Mouse (Mus musculus): ENCODE results near the gene Smdt1. TPM values are rescaled to one million over a fixed set of nuclear protein-coding genes. Genes with fewer than 3 reads are reported as not detected.

Smdt1 gene
- polyA plus RNA-seq, 1 experiment from 2014 or later = 321 TPM

DNA sequence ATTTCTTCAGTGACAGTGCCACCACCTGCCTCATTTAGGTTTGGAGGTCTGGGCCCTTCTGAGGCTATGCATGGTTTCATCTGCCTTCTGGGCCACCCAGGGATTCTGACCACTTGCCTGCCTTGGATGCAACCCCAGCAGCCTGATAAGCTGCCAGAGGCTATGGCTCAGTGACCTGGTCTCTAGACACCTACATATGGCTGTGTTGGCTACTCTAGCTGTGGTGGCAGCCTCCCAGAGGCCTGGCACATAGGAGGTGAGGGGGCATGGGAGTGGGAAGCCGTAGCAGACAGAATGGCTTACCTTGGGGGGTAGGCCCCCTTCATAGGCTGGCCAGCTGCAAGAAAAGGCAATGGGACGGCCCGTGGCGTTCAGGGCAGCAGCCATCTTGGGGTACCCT lies 3.6 kb upstream of the Smdt1 start:
- no peak overlapping the region; the same call in 1 of the 2 replicates for H3K9ac ChIP-seq
- peaks cover 34% of the 10 kb centered on the region for H3K36me3 ChIP-seq (ENCODE audit: poor library complexity, severe bottlenecking)
- no peak overlapping the region for H3K4me3 ChIP-seq
- no peak for ATAC-seq
- H3K27ac ChIP-seq = no peak overlapping the region
- peaks cover 8% of the 10 kb centered on the region for H3K27me3 ChIP-seq
- no peak overlapping the region for H3K4me2 ChIP-seq
- WGBS = 93% methylated on average over 4 of the region's 4 CpGs
- H3K4me1 ChIP-seq = peaks cover 22% of the 10 kb centered on the region
- H3K9me3 ChIP-seq (replicated peaks) = no peaks in the 10 kb centered on the region

GRCm38 (mm10) chr15:82336629-82337028 lies 2.1 kb upstream of the Smdt1 start:
- WGBS = 59% methylated on average over 12 of the region's 12 CpGs
- peaks cover 20% of the 10 kb centered on the region for H3K27me3 ChIP-seq
- ATAC-seq = no peak
- H3K27ac ChIP-seq = no peak overlapping the region
- 0 out of 2 replicates have a peak overlapping the region, but pooled peaks have one; percentile 26 for H3K9ac ChIP-seq
- H3K4me3 ChIP-seq = no peak overlapping the region
- H3K9me3 ChIP-seq (replicated peaks) = no peaks in the 10 kb centered on the region
- H3K4me1 ChIP-seq = peaks cover 28% of the 10 kb centered on the region
- peaks cover 22% of the 10 kb centered on the region for H3K36me3 ChIP-seq (ENCODE audit: poor library complexity, severe bottlenecking)
- no peak overlapping the region for H3K4me2 ChIP-seq

DNA sequence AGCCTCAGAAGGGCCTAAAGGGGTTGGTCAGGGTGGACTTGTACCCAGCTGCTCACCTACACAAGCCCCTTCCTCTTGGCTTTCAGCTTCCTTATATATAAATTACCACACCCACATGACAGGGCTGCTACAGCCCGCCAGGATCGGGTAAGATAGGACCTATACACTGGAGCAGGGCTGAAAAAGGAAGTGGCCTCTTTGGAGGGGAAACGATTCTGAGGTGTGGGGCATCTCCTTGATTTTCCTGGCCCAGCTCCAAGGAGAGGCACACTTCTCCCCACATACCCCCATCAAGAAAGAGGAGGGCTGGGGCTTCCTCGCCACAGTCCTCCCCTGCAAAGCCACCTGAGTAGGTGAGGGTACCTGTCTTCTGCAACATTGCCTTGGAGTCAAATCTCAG lies 884 bp upstream of the Smdt1 start:
- Histone ChIP-seq H3K4me2 (peak overlapping the region; percentile 66), H3K27ac (no peak overlapping the region), H3K9me3 (replicated peaks) (no peaks in the 10 kb centered on the region), H3K4me3 (peak overlapping the region; percentile 53), H3K27me3 (peaks cover 20% of the 10 kb centered on the region), H3K4me1 (peaks cover 28% of the 10 kb centered on the region), H3K36me3 (ENCODE audit: poor library complexity, severe bottlenecking) (peaks cover 21% of the 10 kb centered on the region), H3K9ac (peak overlapping the region; percentile 70)
- WGBS = 42% methylated on average over 4 of the region's 4 CpGs
- ATAC-seq = peak; percentile 12; the same call in 1 of the 2 replicates

DNA sequence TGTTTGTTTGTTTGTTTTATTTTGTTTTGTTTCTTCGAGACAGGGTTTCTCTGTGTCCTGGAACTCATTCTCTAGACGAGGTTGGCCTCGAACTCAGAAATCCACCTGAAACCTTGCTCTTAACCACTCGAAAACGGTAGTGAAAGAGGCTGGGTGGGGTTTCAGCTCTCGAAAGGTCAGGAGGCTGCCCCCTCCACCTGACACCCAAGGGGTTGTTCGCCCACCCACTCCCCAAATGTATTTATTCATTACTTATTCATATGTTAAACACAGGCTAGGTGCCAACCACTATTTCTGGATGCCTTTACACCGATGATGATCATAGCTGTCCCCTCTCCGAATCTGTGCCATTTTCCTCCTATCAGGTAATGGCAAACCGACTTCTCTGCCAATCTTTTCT lies 391 bp downstream of the Smdt1 start:
- ATAC-seq = no peak
- H3K9ac ChIP-seq = peak overlapping the region; percentile 70
- peaks cover 28% of the 10 kb centered on the region for H3K4me1 ChIP-seq
- H3K27me3 ChIP-seq = peaks cover 20% of the 10 kb centered on the region
- H3K9me3 ChIP-seq (replicated peaks) = no peaks in the 10 kb centered on the region
- H3K27ac ChIP-seq = no peak overlapping the region
- H3K36me3 ChIP-seq (ENCODE audit: poor library complexity, severe bottlenecking) = peaks cover 18% of the 10 kb centered on the region
- 54% methylated on average over 10 of the region's 10 CpGs for WGBS
- H3K4me3 ChIP-seq = peak overlapping the region; percentile 53
- peak overlapping the region; percentile 66 for H3K4me2 ChIP-seq

- H3K4me1 ChIP-seq = peaks cover 28% of the 10 kb centered on the region
- peaks cover 12% of the 10 kb centered on the region for H3K36me3 ChIP-seq (ENCODE audit: poor library complexity, severe bottlenecking)
- H3K27ac ChIP-seq = no peak overlapping the region
- H3K9ac ChIP-seq = no peak overlapping the region
- 0 out of 2 replicates have a peak overlapping the region, but pooled peaks have one; percentile 66 for H3K4me2 ChIP-seq
- no peak overlapping the region for H3K4me3 ChIP-seq
- no peak for ATAC-seq
- peaks cover 20% of the 10 kb centered on the region for H3K27me3 ChIP-seq
- no peaks in the 10 kb centered on the region for H3K9me3 ChIP-seq (replicated peaks)
- 79% methylated on average over 8 of the region's 8 CpGs for WGBS
Measured at GRCm38 (mm10) chr15:82339634-82340254, 985 bp downstream of the Smdt1 start.

GRCm38 (mm10) chr15:82340414-82341035 lies 1.8 kb downstream of the Smdt1 start:
- Histone ChIP-seq H3K36me3 (ENCODE audit: poor library complexity, severe bottlenecking) (peaks cover 5% of the 10 kb centered on the region), H3K4me1 (peaks cover 28% of the 10 kb centered on the region), H3K4me3 (peak overlapping the region; percentile 33), H3K27me3 (peaks cover 20% of the 10 kb centered on the region), H3K27ac (no peak overlapping the region), H3K4me2 (peak overlapping the region; percentile 56), H3K9me3 (replicated peaks) (no peaks in the 10 kb centered on the region), H3K9ac (peak overlapping the region; percentile 55)
- 40% methylated on average over 21 of the region's 21 CpGs for WGBS
- ATAC-seq = no peak

DNA sequence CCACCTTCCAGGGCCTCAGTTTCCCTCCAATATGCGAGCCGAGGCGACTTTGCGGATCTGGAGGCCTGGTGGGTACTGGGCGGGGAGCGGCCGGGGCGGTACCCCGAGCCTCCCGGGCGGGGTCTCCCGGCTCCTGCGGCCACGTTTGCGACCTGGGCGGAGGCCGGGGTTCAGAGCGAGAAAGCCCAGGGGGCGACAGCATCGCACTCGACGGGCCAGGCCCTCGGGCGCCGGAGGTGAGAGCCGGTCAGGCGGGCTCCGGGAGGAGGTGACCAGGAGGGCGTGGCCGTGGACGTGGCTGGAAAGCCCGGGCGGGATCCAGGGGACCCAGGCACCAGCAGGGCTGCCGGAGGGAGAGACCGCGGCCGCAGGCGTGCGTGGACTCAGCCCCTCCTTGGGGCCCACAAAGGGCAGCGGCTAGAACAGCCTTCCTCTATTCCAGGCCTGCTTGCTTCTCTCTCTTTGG lies 2.3 kb downstream of the Smdt1 start:
- Histone ChIP-seq H3K27ac (no peak overlapping the region), H3K4me3 (peak overlapping the region; percentile 33), H3K4me1 (peaks cover 28% of the 10 kb centered on the region), H3K9me3 (replicated peaks) (no peaks in the 10 kb centered on the region), H3K4me2 (peak overlapping the region; percentile 56), H3K36me3 (ENCODE audit: poor library complexity, severe bottlenecking) (no peaks in the 10 kb centered on the region), H3K27me3 (peaks cover 20% of the 10 kb centered on the region), H3K9ac (peak overlapping the region; percentile 55)
- ATAC-seq = no peak
- WGBS = 5% methylated on average over 39 of the region's 40 CpGs

DNA sequence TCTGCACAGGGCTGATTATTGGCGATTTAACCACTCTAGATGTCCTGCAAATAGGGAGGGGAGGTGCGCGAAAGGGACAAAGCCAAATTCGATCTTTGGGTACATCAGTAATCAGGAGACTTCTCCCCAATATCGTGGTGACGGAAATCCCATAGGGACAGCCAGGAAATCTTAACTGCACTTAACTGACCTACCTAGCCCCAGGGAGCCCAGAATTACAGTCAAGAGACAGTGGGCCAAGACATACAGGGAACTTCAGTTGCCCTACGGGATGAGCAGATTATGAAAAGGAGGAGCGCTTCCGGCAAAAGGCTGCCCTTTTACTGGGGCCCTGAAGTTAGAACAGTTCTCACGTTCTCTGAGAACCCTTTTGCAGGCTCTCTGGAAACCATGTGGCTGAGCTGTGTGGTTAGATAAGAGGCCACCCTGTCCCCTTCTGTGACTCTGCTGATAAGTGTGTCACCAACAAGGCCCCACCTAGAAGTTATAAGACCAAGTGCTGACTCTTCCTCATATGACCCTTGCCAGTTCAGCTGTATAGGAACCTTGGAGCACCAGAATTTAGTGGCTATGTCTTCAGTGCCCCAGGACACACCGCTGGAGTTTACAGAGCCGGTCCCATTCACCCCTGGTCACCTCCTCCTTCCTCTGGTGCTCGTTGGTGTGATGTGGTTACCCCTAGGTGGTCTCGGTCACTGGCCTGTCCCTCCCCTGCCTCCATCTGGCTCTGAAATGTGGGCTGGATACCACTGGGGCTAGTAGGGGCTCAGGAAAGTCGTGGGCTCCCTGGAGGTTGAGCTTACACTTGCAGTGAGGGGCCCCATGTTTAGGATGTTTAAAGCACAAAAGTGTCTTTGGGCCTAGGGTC lies 3.1 kb downstream of the Smdt1 start:
- Histone ChIP-seq H3K4me1 (peaks cover 29% of the 10 kb centered on the region), H3K4me3 (no peak overlapping the region; the same call in 1 of the 2 replicates), H3K9ac (peak overlapping the region; percentile 55; the same call in 1 of the 2 replicates), H3K27me3 (peaks cover 20% of the 10 kb centered on the region), H3K27ac (no peak overlapping the region), H3K4me2 (peak overlapping the region; percentile 56), H3K9me3 (replicated peaks) (no peaks in the 10 kb centered on the region), H3K36me3 (ENCODE audit: poor library complexity, severe bottlenecking) (no peaks in the 10 kb centered on the region)
- 74% methylated on average over 15 of the region's 15 CpGs for WGBS
- ATAC-seq = no peak

- peaks cover 20% of the 10 kb centered on the region for H3K27me3 ChIP-seq
- no peak overlapping the region for H3K4me3 ChIP-seq
- no peak overlapping the region for H3K27ac ChIP-seq
- 81% methylated on average over 5 of the region's 5 CpGs for WGBS
- no peak overlapping the region for H3K4me2 ChIP-seq
- ATAC-seq = no peak
- no peak overlapping the region for H3K9ac ChIP-seq
- H3K4me1 ChIP-seq = peaks cover 29% of the 10 kb centered on the region
- no peaks in the 10 kb centered on the region for H3K9me3 ChIP-seq (replicated peaks)
- H3K36me3 ChIP-seq (ENCODE audit: poor library complexity, severe bottlenecking) = peaks cover 4% of the 10 kb centered on the region; the same call in 1 of the 2 replicates
Measured at GRCm38 (mm10) chr15:82342543-82342935, 3.8 kb downstream of the Smdt1 start.

GRCm38 (mm10) chr15:82343368-82344287 lies 4.9 kb downstream of the Smdt1 start:
- Histone ChIP-seq H3K4me2 (no peak overlapping the region), H3K36me3 (ENCODE audit: poor library complexity, severe bottlenecking) (peaks cover 14% of the 10 kb centered on the region), H3K9me3 (replicated peaks) (no peaks in the 10 kb centered on the region), H3K4me3 (no peak overlapping the region), H3K27ac (no peak overlapping the region), H3K27me3 (peaks cover 20% of the 10 kb centered on the region), H3K9ac (no peak overlapping the region), H3K4me1 (peaks cover 24% of the 10 kb centered on the region)
- ATAC-seq = no peak
- WGBS = 90% methylated on average over 27 of the region's 27 CpGs

- Histone ChIP-seq H3K9ac (no peak overlapping the region), H3K27me3 (peaks cover 13% of the 10 kb centered on the region), H3K4me1 (peaks cover 21% of the 10 kb centered on the region), H3K4me2 (no peak overlapping the region), H3K9me3 (replicated peaks) (no peaks in the 10 kb centered on the region), H3K4me3 (no peak overlapping the region), H3K27ac (no peak overlapping the region), H3K36me3 (ENCODE audit: poor library complexity, severe bottlenecking) (peaks cover 28% of the 10 kb centered on the region)
- WGBS = 92% methylated on average over 6 of the region's 6 CpGs
- ATAC-seq = no peak
Measured at GRCm38 (mm10) chr15:82344971-82345370, 6.2 kb downstream of the Smdt1 start.
